Mouse (Mus musculus) CH12.LX (cell line): ENCODE results near the gene Aatf. TPM values are rescaled to one million over a fixed set of nuclear protein-coding genes. Genes with fewer than 3 reads are reported as not detected.

Source experiments
- DNase-seq: peaks from one replicate; pipeline ENCODE4 v3.0.0-alpha.2; 2013; ENCODE audit errors: extremely low read depth
- H3K27ac ChIP-seq: 2 replicates; pipeline ENCODE4 v1.5.1; 2012; ENCODE audit warnings: low read depth, mild to moderate bottlenecking, control low read depth, moderate library complexity; ENCODE audit not compliant: insufficient read depth
- H3K27me3 ChIP-seq: replicated peaks from 2 replicates; pipeline ENCODE3; 2012; ENCODE audit warnings: inconsistent platforms
- H3K36me3 ChIP-seq, 2 experiments: replicated peaks in 1 of 2; 2 replicates each; pipeline versions ENCODE3 to v1.6.1; 2012; ENCODE audit warnings: inconsistent platforms in 1 of 2, low read length in 1 of 2, mild to moderate bottlenecking in 1 of 2, mixed read lengths in 1 of 2, moderate library complexity in 1 of 2; ENCODE audit not compliant: control insufficient read depth in 1 of 2, insufficient read depth in 1 of 2
- H3K4me1 ChIP-seq, 2 experiments: 2 replicates each; pipeline ENCODE4 v1.6.1; 2012; ENCODE audit warnings: inconsistent platforms in 1 of 2, moderate library complexity in 1 of 2; ENCODE audit not compliant: insufficient read depth in 2 of 2, control insufficient read depth in 1 of 2
- H3K4me2 ChIP-seq: 2 replicates; pipeline ENCODE4 v1.6.1; 2012; ENCODE audit warnings: low read depth, mild to moderate bottlenecking, control low read depth; ENCODE audit not compliant: poor library complexity, insufficient read depth, severe bottlenecking
- H3K4me3 ChIP-seq, 3 experiments: fragments of 150-350 bp in 1 of 3; sonication (generic) in 1 of 3; replicated peaks in 1 of 3; 2 replicates each; pipeline versions ENCODE3 to v1.5.1; 2011 to 2012; ENCODE audit warnings: low read depth in 2 of 3, low read length in 2 of 3, mild to moderate bottlenecking in 2 of 3, moderate library complexity in 2 of 3, control low read depth in 1 of 3, improper control_type of control experiment in 1 of 3, inconsistent platforms in 1 of 3, mixed read lengths in 1 of 3; ENCODE audit not compliant: poor library complexity in 1 of 3
- H3K79me2 ChIP-seq: replicated peaks from 2 replicates; pipeline ENCODE4 v1.6.1; 2012; ENCODE audit warnings: mild to moderate bottlenecking, moderate library complexity; ENCODE audit not compliant: control insufficient read depth, poor library complexity, insufficient read depth, severe bottlenecking; ENCODE audit errors: extremely low read depth
- H3K9ac ChIP-seq: 2 replicates; pipeline ENCODE4 v1.6.1; 2012; ENCODE audit warnings: low read depth, mild to moderate bottlenecking, control low read depth, moderate library complexity; ENCODE audit not compliant: insufficient read depth
- H3K9me3 ChIP-seq: replicated peaks from 2 replicates; pipeline ENCODE3; 2012; ENCODE audit warnings: low read length, inconsistent platforms, mixed read lengths
- CHD1 ChIP-seq: IDR thresholded peaks from 2 replicates; pipeline ENCODE4 v1.6.1; 2012; ENCODE audit warnings: low read depth, low read length, improper control_type of control experiment, inconsistent platforms
- CHD2 ChIP-seq: IDR thresholded peaks from 2 replicates; pipeline ENCODE4 v1.6.1; 2011; ENCODE audit warnings: low read length, improper control_type of control experiment
- ELF1 ChIP-seq: IDR thresholded peaks from 2 replicates; pipeline ENCODE4 v1.6.1; 2014; ENCODE audit warnings: low read depth, mild to moderate bottlenecking, inconsistent platforms, low read length, improper control_type of control experiment
- ETS1 ChIP-seq: conservative IDR thresholded peaks from 2 replicates; pipeline ENCODE4 v1.6.1; 2012; ENCODE audit warnings: low read depth, mild to moderate bottlenecking, inconsistent platforms, low read length, improper control_type of control experiment, moderate library complexity
- GABPA ChIP-seq: IDR thresholded peaks from 2 replicates; pipeline ENCODE4 v1.6.1; 2012; ENCODE audit warnings: low read depth, low read length, improper control_type of control experiment, inconsistent platforms; ENCODE audit not compliant: insufficient replicate concordance
- HCFC1 ChIP-seq: IDR thresholded peaks from 2 replicates; pipeline ENCODE4 v1.6.1; 2012; ENCODE audit warnings: low read depth, mild to moderate bottlenecking, inconsistent platforms, low read length, improper control_type of control experiment
- IRF4 ChIP-seq: IDR thresholded peaks from 2 replicates; pipeline ENCODE4 v1.6.1; 2014; ENCODE audit warnings: low read depth, mild to moderate bottlenecking, inconsistent platforms, low read length, improper control_type of control experiment
- JUND ChIP-seq: conservative IDR thresholded peaks from 2 replicates; pipeline ENCODE4 v1.6.1; 2011; ENCODE audit warnings: low read depth, low read length, improper control_type of control experiment
- KAT2A ChIP-seq: IDR thresholded peaks from 2 replicates; pipeline ENCODE4 v1.6.1; 2012; ENCODE audit warnings: low read length, improper control_type of control experiment, inconsistent platforms; ENCODE audit not compliant: insufficient replicate concordance
- MAX ChIP-seq: IDR thresholded peaks from 2 replicates; pipeline ENCODE4 v1.6.1; 2011; ENCODE audit warnings: low read length, improper control_type of control experiment
- MEF2A ChIP-seq: IDR thresholded peaks from 2 replicates; pipeline ENCODE4 v1.6.1; 2014; ENCODE audit warnings: low read depth, mild to moderate bottlenecking, inconsistent platforms, low read length, improper control_type of control experiment, borderline replicate concordance
- MXI1 ChIP-seq: IDR thresholded peaks from 2 replicates; pipeline ENCODE4 v1.6.1; 2011; ENCODE audit warnings: mild to moderate bottlenecking, low read depth, low read length, improper control_type of control experiment
- MYC ChIP-seq: IDR thresholded peaks from 2 replicates; pipeline ENCODE4 v1.6.1; 2011; ENCODE audit warnings: low read depth, mild to moderate bottlenecking, improper control_type of control experiment, low read length
- NELFE ChIP-seq: IDR thresholded peaks from 2 replicates; pipeline ENCODE4 v1.6.1; 2011; ENCODE audit warnings: low read depth, low read length, improper control_type of control experiment
- NRF1 ChIP-seq: IDR thresholded peaks from 2 replicates; pipeline ENCODE4 v1.6.1; 2014; ENCODE audit warnings: low read depth, mild to moderate bottlenecking, inconsistent platforms, low read length, improper control_type of control experiment, moderate library complexity
- RAD21 ChIP-seq: IDR thresholded peaks from 2 replicates; pipeline ENCODE4 v1.6.1; 2011; ENCODE audit warnings: low read depth, mild to moderate bottlenecking, low read length, improper control_type of control experiment, moderate library complexity
- RCOR1 ChIP-seq: conservative IDR thresholded peaks from 2 replicates; pipeline ENCODE4 v1.6.1; 2012; ENCODE audit warnings: low read depth, mild to moderate bottlenecking, inconsistent platforms, low read length, improper control_type of control experiment
- SIN3A ChIP-seq: IDR thresholded peaks from 2 replicates; pipeline ENCODE4 v1.6.1; 2012; ENCODE audit warnings: low read length, improper control_type of control experiment, inconsistent platforms
- TBP ChIP-seq: conservative IDR thresholded peaks from 2 replicates; pipeline ENCODE4 v1.6.1; 2011; ENCODE audit warnings: low read depth, low read length, improper control_type of control experiment
- UBTF ChIP-seq: IDR thresholded peaks from 2 replicates; pipeline ENCODE4 v1.6.1; 2012; ENCODE audit warnings: low read depth, mild to moderate bottlenecking, inconsistent platforms, low read length, improper control_type of control experiment, moderate library complexity
- ZC3H11A ChIP-seq: IDR thresholded peaks from 2 replicates; pipeline ENCODE4 v1.6.1; 2012; ENCODE audit warnings: low read depth, mild to moderate bottlenecking, inconsistent platforms, low read length, improper control_type of control experiment
- ZMIZ1 ChIP-seq: IDR thresholded peaks from 2 replicates; pipeline ENCODE4 v1.6.1; 2012; ENCODE audit warnings: low read depth, mild to moderate bottlenecking, inconsistent platforms, low read length, improper control_type of control experiment
- dilution Hi-C: fragments of 300-500 bp; cut with MboI; formaldehyde crosslinking; loops from 2 replicates; pipeline ENCODE4 v1.14.3; 2020; ENCODE audit warnings: low sequenced_read_pairs; ENCODE audit not compliant: extremely low pct_unique_long_range_greater_than_20kb, extremely low pct_ligation_motif_present
- in situ Hi-C: fragments of 300-500 bp; cut with MboI; formaldehyde crosslinking; loops from 3 replicates; pipeline ENCODE4 v1.14.3; 2019; ENCODE audit warnings: low sequenced_read_pairs, low pct_ligation_motif_present, low pct_unique_long_range_greater_than_20kb, mixed read lengths
- polyA plus RNA-seq: library from polyadenylated mRNA; unstranded; fragments of >175 nt; gene quantifications from 2 replicates; pipeline ENCODE4 v1.2.1, GENCODE M21; 2012; ENCODE audit warnings: low read depth; ENCODE audit not compliant: insufficient read length
- total RNA-seq, 2 experiments: library from RNA; depleted of rRNA; stranded (reverse); fragments of 300-350 nt in 1 of 2; fragments of >200 nt in 1 of 2; gene quantifications; 2 replicates each; pipeline ENCODE4 v1.2.3; 2012 to 2014

Aatf gene
- total and polyA plus RNA-seq, 3 experiments, result 69.8 to 112 (median 71.7) TPM

- TF ChIP-seq JUND (no peak), RAD21 (no peak), MAX (no peak)
- Histone ChIP-seq H3K9me3 (peaks cover 24% of the 10 kb centered on the region), H3K27me3 (peaks cover 49% of the 10 kb centered on the region), H3K9ac (no peak overlapping the region), H3K4me2 (no peak overlapping the region), H3K27ac (no peak overlapping the region), H3K79me2 (no peaks in the 10 kb centered on the region), H3K4me3 (no peak overlapping the region), H3K4me1 (no peaks in the 10 kb centered on the region), H3K36me3 (no peaks in the 10 kb centered on the region)
- dilution Hi-C loops (no loop called here), in situ Hi-C loops (loop anchor here (10.0 kb wide), 1 partner anchor 295 kb away; the partner anchor contains the start of gene Mrm1)
- DNase-seq, result no peak
These were observed 6.4 kb upstream of the Aatf start for GRCm38 (mm10) chr11:84519576-84520268.

- H3K27me3 ChIP-seq, result peaks cover 48% of the 10 kb centered on the region
- no peak overlapping the region for H3K9ac ChIP-seq
- dilution Hi-C loops, result no loop called here
These were observed 5.7 kb upstream of the Aatf start for GRCm38 (mm10) chr11:84519036-84519435.

DNA sequence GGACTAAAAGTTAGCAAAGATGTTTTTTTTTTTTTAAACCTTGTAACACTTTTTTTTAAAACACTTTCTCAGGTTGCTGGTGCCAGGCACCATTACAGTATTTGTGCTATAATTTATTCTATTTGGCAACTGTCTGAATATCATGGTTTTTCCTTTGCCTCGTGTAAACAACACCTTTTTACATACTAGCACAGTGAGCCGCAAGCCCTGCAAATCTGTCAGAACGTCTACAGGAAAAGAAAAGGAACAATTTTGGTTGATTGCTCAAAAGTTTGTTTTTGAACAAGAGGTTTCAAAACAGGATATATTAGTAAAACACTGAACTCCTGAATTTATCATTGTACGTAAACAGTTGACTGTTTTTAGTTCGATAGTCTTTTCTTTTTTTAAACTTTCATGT, 4.9 kb upstream of the Aatf start:
- in situ Hi-C loops (loop anchor here (10.0 kb wide), 1 partner anchor 297 kb away; the partner anchor contains the start of gene Mrm1), dilution Hi-C loops (no loop called here)
- Histone ChIP-seq H3K4me3 (no peak overlapping the region), H3K27ac (no peak overlapping the region), H3K4me2 (no peak overlapping the region), H3K9me3 (peaks cover 10% of the 10 kb centered on the region), H3K27me3 (peaks cover 43% of the 10 kb centered on the region), H3K9ac (no peak overlapping the region), H3K4me1 (peaks cover 2 to 5% of the 10 kb centered on the region in 2 experiments; a peak in 2 of 4 replicates), H3K36me3 (no peaks in the 10 kb centered on the region), H3K79me2 (no peaks in the 10 kb centered on the region)
- TF ChIP-seq KAT2A, result no peak
- TF ChIP-seq SIN3A, result no peak
- no peak for TF ChIP-seq MYC
- TF ChIP-seq CHD2, result no peak
- no peak for TF ChIP-seq ZC3H11A
- DNase-seq, result no peak

More at GRCm38 (mm10) chr11:84519036-84519435, 5.7 kb upstream of the Aatf start:
- no peak overlapping the region for H3K4me2 ChIP-seq
- H3K4me1 ChIP-seq, result peaks cover 2 to 4% of the 10 kb centered on the region in 2 experiments; a peak in 2 of 4 replicates
- H3K27ac ChIP-seq, result no peak overlapping the region
- in situ Hi-C loops, result loop anchor here (10.0 kb wide), 1 partner anchor 296 kb away; the partner anchor contains the start of gene Mrm1
- no peaks in the 10 kb centered on the region for H3K36me3 ChIP-seq
- H3K79me2 ChIP-seq, result no peaks in the 10 kb centered on the region
- no peak overlapping the region for H3K4me3 ChIP-seq
- H3K9me3 ChIP-seq, result peaks cover 17% of the 10 kb centered on the region
- DNase-seq, result no peak
- TF ChIP-seq ZC3H11A (no peak), UBTF (no peak), IRF4 (no peak), CHD1 (no peak), RCOR1 (no peak), MXI1 (no peak), NELFE (no peak), SIN3A (no peak), ELF1 (no peak), RAD21 (no peak), MAX (no peak), CHD2 (no peak), MYC (no peak), NRF1 (no peak), ETS1 (no peak), GABPA (no peak), ZMIZ1 (no peak), TBP (no peak), MEF2A (no peak), HCFC1 (no peak)
